Comparison of ENCODE assay signal across 7 mouse cellular contexts in the genomic region with DNA sequence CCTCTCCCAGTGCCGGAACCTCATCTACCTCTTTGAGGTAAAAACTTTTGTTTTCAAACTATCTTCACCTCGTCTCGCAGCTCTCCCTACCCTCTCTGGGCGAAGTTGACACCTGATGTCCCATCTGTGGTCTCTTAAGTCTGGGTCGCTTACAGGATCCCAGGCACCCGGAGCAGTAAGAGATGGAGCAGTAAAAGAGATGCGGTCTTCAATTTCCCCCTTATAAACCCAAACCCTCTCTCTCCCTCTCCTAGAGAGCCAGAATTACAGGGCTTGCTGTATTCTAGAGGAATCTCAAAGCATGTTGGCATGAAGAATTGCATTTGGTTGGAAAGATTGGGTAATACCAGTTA. TPM values are rescaled to one million over a fixed set of nuclear protein-coding genes. Genes with fewer than 3 reads are reported as not detected.
A peak's percentile ranks its signal among the peaks of the same experiment; 100 is the strongest.
DNase-seq lines count a peak whose midpoint lies in the region; ATAC-seq and TF ChIP-seq lines count a peak whose summit lies in the region.

No protein-coding gene starts in this region.

- ATAC-seq in lung, postnatal 0 days = no peak
- ATAC-seq in erythroid progenitor cell, adult 5-6 weeks (replicated peaks; ENCODE audit: low FRiP score, poor library complexity, severe bottlenecking) = 0 out of 2 replicates have a peak, but pooled peaks have one; percentile 3
- no peak for ATAC-seq in limb, embryonic 12.5 days (ENCODE audit: insufficient number of reproducible peaks, insufficient read depth, low FRiP score, low TSS enrichment, low read depth)
- no peak for ATAC-seq in stomach, embryonic 14.5 days (ENCODE audit: insufficient number of reproducible peaks, insufficient read depth, low FRiP score, low read depth)

- H3K27ac ChIP-seq in lung, postnatal 0 days (ENCODE audit: low read length) = peak overlapping the region; percentile 99
- peak overlapping the region; percentile 96 for H3K27ac ChIP-seq in limb, embryonic 12.5 days
- H3K27ac ChIP-seq in stomach, embryonic 14.5 days (ENCODE audit: low read length) = peak overlapping the region; percentile 90

- no peaks in the 10 kb centered on the region for H3K27me3 ChIP-seq in lung, postnatal 0 days (replicated peaks; ENCODE audit: insufficient read depth, low read length)
- H3K27me3 ChIP-seq in limb, embryonic 12.5 days = no peaks in the 10 kb centered on the region
- no peaks in the 10 kb centered on the region for H3K27me3 ChIP-seq in stomach, embryonic 14.5 days (ENCODE audit: control insufficient read depth, insufficient read depth, low read length)

- 3% methylated on average over 7 of the region's 7 CpGs for WGBS in lung, postnatal 0 days
- under 1% methylated on average over 7 of the region's 7 CpGs for WGBS in limb, embryonic 12.5 days
- 2% methylated on average over 7 of the region's 7 CpGs for WGBS in stomach, embryonic 14.5 days

- no peaks in the 10 kb centered on the region for H3K9me3 ChIP-seq in lung, postnatal 0 days (ENCODE audit: low read length)
- H3K9me3 ChIP-seq in limb, embryonic 12.5 days = no peaks in the 10 kb centered on the region
- no peaks in the 10 kb centered on the region for H3K9me3 ChIP-seq in stomach, embryonic 14.5 days (ENCODE audit: control insufficient read depth, low read depth, low read length)

- peak overlapping the region; percentile 77 for H3K4me3 ChIP-seq in lung, postnatal 0 days (ENCODE audit: low read depth, low read length)
- H3K4me3 ChIP-seq in limb, embryonic 12.5 days (replicated peaks) = peak overlapping the region; percentile 73
- peak overlapping the region; percentile 78 for H3K4me3 ChIP-seq in stomach, embryonic 14.5 days (ENCODE audit: low read depth, low read length)

- TF ChIP-seq CTCF in lung, postnatal 0 days (IDR thresholded peaks at IDR 0.05) = no peak

- intact Hi-C loops in left cerebral cortex, postnatal 10 days (cut with DNase I) = no loop called here

- peaks cover 10% of the 10 kb centered on the region; the same call in 1 of the 2 replicates for H3K36me3 ChIP-seq in lung, postnatal 0 days (ENCODE audit: insufficient read depth, low read length)
- H3K36me3 ChIP-seq in limb, embryonic 12.5 days = peaks cover 16% of the 10 kb centered on the region
- H3K36me3 ChIP-seq in stomach, embryonic 14.5 days (ENCODE audit: control insufficient read depth, insufficient read depth, low read length) = peaks cover 9% of the 10 kb centered on the region

- peak overlapping the region; percentile 74 for H3K4me2 ChIP-seq in lung, postnatal 0 days (replicated peaks; ENCODE audit: low read depth, low read length)
- peak overlapping the region; percentile 79 for H3K4me2 ChIP-seq in limb, embryonic 12.5 days
- H3K4me2 ChIP-seq in stomach, embryonic 14.5 days (replicated peaks; ENCODE audit: low read depth, low read length) = peak overlapping the region; percentile 70

- TF ChIP-seq EP300 in lung, postnatal 0 days (IDR thresholded peaks at IDR 0.05) = no peak

- peak overlapping the region; percentile 86 for H3K9ac ChIP-seq in lung, postnatal 0 days (replicated peaks; ENCODE audit: low read depth)
- peak overlapping the region; percentile 84 for H3K9ac ChIP-seq in limb, embryonic 12.5 days (replicated peaks)
- peak overlapping the region; percentile 72 for H3K9ac ChIP-seq in stomach, embryonic 14.5 days (replicated peaks; ENCODE audit: low read depth, low read length)

- DNase-seq in lung, postnatal 0 days (ENCODE audit: low spot score) = peak; percentile 53
- DNase-seq in lung, postnatal 4 days = no peak
- no peak for DNase-seq in left cerebral cortex, postnatal 10 days (ENCODE audit: extremely low spot score in 1 of 2, low spot score in 2 of 2)
- DNase-seq in cerebellum, postnatal 4 days (ENCODE audit: low spot score in 2 of 2) = no peak

- H3K4me1 ChIP-seq in lung, postnatal 0 days (ENCODE audit: insufficient read depth, low read depth, low read length) = peaks cover 19% of the 10 kb centered on the region; the same call in 1 of the 2 replicates
- peaks cover 20% of the 10 kb centered on the region for H3K4me1 ChIP-seq in limb, embryonic 12.5 days (replicated peaks)
- peaks cover 13% of the 10 kb centered on the region for H3K4me1 ChIP-seq in stomach, embryonic 14.5 days (ENCODE audit: control insufficient read depth, insufficient read depth, low read length)

RNA-seq across cellular contexts. Expression of a gene that starts 1.7 kb away (rescaled TPM):
- 11.6 and 14.5 TPM in 2 replicates for polyA plus RNA-seq in lung, postnatal 0 days (2015; fragmentation: Nextera tagmentation; extraction: Ambion mirVana)
- 5.9 and 7.6 TPM in 2 replicates for total RNA-seq in erythroid progenitor cell, adult 5-6 weeks (2015; ENCODE audit: low replicate concordance)
- total RNA-seq in erythroid progenitor cell, adult 5-6 weeks (2017; ENCODE audit: low replicate concordance) = 7.2 and 8.4 TPM in 2 replicates
- polyA plus RNA-seq in limb, embryonic 12.5 days (2016; fragmentation: Nextera tagmentation; extraction: Ambion mirVana) = 25.2 and 25.9 TPM in 2 replicates
- 20.1 and 23.1 TPM in 2 replicates for polyA plus RNA-seq in stomach, embryonic 14.5 days (2014; fragmentation: Nextera tagmentation; extraction: Ambion mirVana)
- total RNA-seq in left cerebral cortex, postnatal 10 days (2021) = 10 to 100 TPM; 44.3 to 46.4 TPM

RNA-seq across cellular contexts. Expression of a gene that starts 2.4 kb away (rescaled TPM):
- polyA plus RNA-seq in lung, postnatal 0 days (2015; fragmentation: Nextera tagmentation; extraction: Ambion mirVana) = 65.8 and 68.0 TPM in 2 replicates
- 27.8 and 38.6 TPM in 2 replicates for total RNA-seq in erythroid progenitor cell, adult 5-6 weeks (2015; ENCODE audit: low replicate concordance)
- total RNA-seq in erythroid progenitor cell, adult 5-6 weeks (2017; ENCODE audit: low replicate concordance) = 19.0 and 36.1 TPM in 2 replicates
- polyA plus RNA-seq in limb, embryonic 12.5 days (2016; fragmentation: Nextera tagmentation; extraction: Ambion mirVana) = 36.4 and 38.7 TPM in 2 replicates
- 47.1 and 51.1 TPM in 2 replicates for polyA plus RNA-seq in stomach, embryonic 14.5 days (2014; fragmentation: Nextera tagmentation; extraction: Ambion mirVana)
- 10 to 100 TPM; 25.3 to 26.2 TPM for total RNA-seq in left cerebral cortex, postnatal 10 days (2021)

RNA-seq across cellular contexts. Expression of a gene that starts 23.4 kb away (rescaled TPM):
- 1.4 and 1.6 TPM in 2 replicates for polyA plus RNA-seq in lung, postnatal 0 days (2015; fragmentation: Nextera tagmentation; extraction: Ambion mirVana)
- total RNA-seq in erythroid progenitor cell, adult 5-6 weeks (2015; ENCODE audit: low replicate concordance) = 0.84 and 1.1 TPM in 2 replicates
- total RNA-seq in erythroid progenitor cell, adult 5-6 weeks (2017; ENCODE audit: low replicate concordance) = not detected in 2 replicates
- 1.8 and 1.9 TPM in 2 replicates for polyA plus RNA-seq in limb, embryonic 12.5 days (2016; fragmentation: Nextera tagmentation; extraction: Ambion mirVana)
- 1.7 and 2.1 TPM in 2 replicates for polyA plus RNA-seq in stomach, embryonic 14.5 days (2014; fragmentation: Nextera tagmentation; extraction: Ambion mirVana)
- under 1 TPM; 0.36 to 0.41 TPM for total RNA-seq in left cerebral cortex, postnatal 10 days (2021)

RNA-seq across cellular contexts. Expression of a gene that starts 31.0 kb away (rescaled TPM):
- 291 and 299 TPM in 2 replicates for polyA plus RNA-seq in lung, postnatal 0 days (2015; fragmentation: Nextera tagmentation; extraction: Ambion mirVana)
- 72.1 and 81.3 TPM in 2 replicates for total RNA-seq in erythroid progenitor cell, adult 5-6 weeks (2015; ENCODE audit: low replicate concordance)
- total RNA-seq in erythroid progenitor cell, adult 5-6 weeks (2017; ENCODE audit: low replicate concordance) = 35.4 and 49.5 TPM in 2 replicates
- polyA plus RNA-seq in limb, embryonic 12.5 days (2016; fragmentation: Nextera tagmentation; extraction: Ambion mirVana) = 158 and 170 TPM in 2 replicates
- 136 and 146 TPM in 2 replicates for polyA plus RNA-seq in stomach, embryonic 14.5 days (2014; fragmentation: Nextera tagmentation; extraction: Ambion mirVana)
- 10 to 100 TPM; 39.2 to 40.3 TPM for total RNA-seq in left cerebral cortex, postnatal 10 days (2021)

RNA-seq across cellular contexts. Expression of a gene that starts 32.6 kb away (rescaled TPM):
- polyA plus RNA-seq in lung, postnatal 0 days (2015; fragmentation: Nextera tagmentation; extraction: Ambion mirVana) = 2.5 and 2.8 TPM in 2 replicates
- not detected in 2 replicates for total RNA-seq in erythroid progenitor cell, adult 5-6 weeks (2015; ENCODE audit: low replicate concordance)
- total RNA-seq in erythroid progenitor cell, adult 5-6 weeks (2017; ENCODE audit: low replicate concordance) = not detected in 2 replicates
- polyA plus RNA-seq in limb, embryonic 12.5 days (2016; fragmentation: Nextera tagmentation; extraction: Ambion mirVana) = 0.75 and 1.7 TPM in 2 replicates
- polyA plus RNA-seq in stomach, embryonic 14.5 days (2014; fragmentation: Nextera tagmentation; extraction: Ambion mirVana) = 8.2 and 8.4 TPM in 2 replicates
- total RNA-seq in left cerebral cortex, postnatal 10 days (2021) = under 1 TPM; 0.58 to 0.63 TPM
